Mouse (Mus musculus) embryonic fibroblast, embryonic 13.5 days (primary cell): ENCODE measurements at regions not wholly inside any gene's neighbourhood (a gene's known extent, or its start where the extent isn't known, plus 50 kb on each side); places are given as distances from the start of the nearest gene placed in this dataset.

Experiments
- CTCF ChIP-seq: IDR thresholded peaks from 2 replicates; pipeline ENCODE4 v1.5.1; 2011; ENCODE audit warnings: mild to moderate bottlenecking, control low read depth, low read length, moderate library complexity, borderline replicate concordance; ENCODE audit not compliant: insufficient read depth
- POLR2A ChIP-seq: IDR thresholded peaks from 2 replicates; pipeline ENCODE4 v1.6.1; 2011; ENCODE audit warnings: low read depth, mild to moderate bottlenecking, control low read depth, low read length, moderate library complexity

GRCm38 (mm10) chr17:85857705-85858472 is 169.8 kb upstream of the Six2 start:
- TF ChIP-seq CTCF (no peak), POLR2A (no peak)
